Mouse (Mus musculus): ENCODE measurements around the gene Zdhhc14. TPM values are rescaled to one million over a fixed set of nuclear protein-coding genes. Genes with fewer than 3 reads are reported as not detected.

Gene Zdhhc14
- polyA plus RNA-seq, 1 experiment from 2014 or later, result 2.4 TPM

- H3K4me2 ChIP-seq (replicated peaks; ENCODE audit: low read depth, low read length), result no peak overlapping the region
- H3K9me3 ChIP-seq (ENCODE audit: control insufficient read depth, low read depth, low read length), result no peaks in the 10 kb centered on the region
- no peaks in the 10 kb centered on the region for H3K27me3 ChIP-seq (ENCODE audit: control insufficient read depth, insufficient read depth, low read length)
- WGBS, result 93% methylated on average over 5 of the region's 5 CpGs
- no peak overlapping the region for H3K27ac ChIP-seq (ENCODE audit: low read length)
- no peak overlapping the region for H3K4me3 ChIP-seq (ENCODE audit: low read depth, low read length)
- no peaks in the 10 kb centered on the region for H3K4me1 ChIP-seq (ENCODE audit: control insufficient read depth, insufficient read depth, low read length)
- H3K36me3 ChIP-seq (ENCODE audit: control insufficient read depth, insufficient read depth, low read length), result no peaks in the 10 kb centered on the region
- ATAC-seq (ENCODE audit: insufficient number of reproducible peaks, insufficient read depth, low FRiP score, low read depth), result no peak
- H3K9ac ChIP-seq (replicated peaks; ENCODE audit: low read depth, low read length), result no peak overlapping the region
Observed at GRCm38 (mm10) chr17:5627664-5628063, 135.3 kb downstream of the Zdhhc14 start.

- Histone ChIP-seq H3K4me2 (replicated peaks; ENCODE audit: low read depth, low read length) (no peak overlapping the region), H3K4me3 (ENCODE audit: low read depth, low read length) (no peak overlapping the region), H3K9me3 (ENCODE audit: control insufficient read depth, low read depth, low read length) (no peaks in the 10 kb centered on the region), H3K36me3 (ENCODE audit: control insufficient read depth, insufficient read depth, low read length) (no peaks in the 10 kb centered on the region), H3K27ac (ENCODE audit: low read length) (no peak overlapping the region), H3K9ac (replicated peaks; ENCODE audit: low read depth, low read length) (no peak overlapping the region), H3K27me3 (ENCODE audit: control insufficient read depth, insufficient read depth, low read length) (no peaks in the 10 kb centered on the region), H3K4me1 (ENCODE audit: control insufficient read depth, insufficient read depth, low read length) (no peaks in the 10 kb centered on the region)
- 52% methylated on average over 4 of the region's 4 CpGs for WGBS
- ATAC-seq (ENCODE audit: insufficient number of reproducible peaks, insufficient read depth, low FRiP score, low read depth), result no peak
Observed at GRCm38 (mm10) chr17:5629651-5630050, 137.3 kb downstream of the Zdhhc14 start.

- 71% methylated on average over 2 of the region's 2 CpGs for WGBS
- ATAC-seq (ENCODE audit: insufficient number of reproducible peaks, insufficient read depth, low FRiP score, low read depth), result no peak
- Histone ChIP-seq H3K36me3 (ENCODE audit: control insufficient read depth, insufficient read depth, low read length) (no peaks in the 10 kb centered on the region), H3K9ac (replicated peaks; ENCODE audit: low read depth, low read length) (no peak overlapping the region), H3K9me3 (ENCODE audit: control insufficient read depth, low read depth, low read length) (no peaks in the 10 kb centered on the region), H3K4me3 (ENCODE audit: low read depth, low read length) (no peak overlapping the region), H3K27me3 (ENCODE audit: control insufficient read depth, insufficient read depth, low read length) (no peaks in the 10 kb centered on the region), H3K4me2 (replicated peaks; ENCODE audit: low read depth, low read length) (no peak overlapping the region), H3K27ac (ENCODE audit: low read length) (no peak overlapping the region), H3K4me1 (ENCODE audit: control insufficient read depth, insufficient read depth, low read length) (no peaks in the 10 kb centered on the region)
Observed at GRCm38 (mm10) chr17:5635254-5635653, 142.9 kb downstream of the Zdhhc14 start.

GRCm38 (mm10) chr17:5641436-5641835 is 149.1 kb downstream of the Zdhhc14 start:
- Histone ChIP-seq H3K9ac (replicated peaks; ENCODE audit: low read depth, low read length) (no peak overlapping the region), H3K9me3 (ENCODE audit: control insufficient read depth, low read depth, low read length) (no peaks in the 10 kb centered on the region), H3K27ac (ENCODE audit: low read length) (no peak overlapping the region), H3K4me3 (ENCODE audit: low read depth, low read length) (no peak overlapping the region), H3K4me1 (ENCODE audit: control insufficient read depth, insufficient read depth, low read length) (no peaks in the 10 kb centered on the region), H3K36me3 (ENCODE audit: control insufficient read depth, insufficient read depth, low read length) (no peaks in the 10 kb centered on the region), H3K4me2 (replicated peaks; ENCODE audit: low read depth, low read length) (no peak overlapping the region), H3K27me3 (ENCODE audit: control insufficient read depth, insufficient read depth, low read length) (no peaks in the 10 kb centered on the region)
- ATAC-seq (ENCODE audit: insufficient number of reproducible peaks, insufficient read depth, low FRiP score, low read depth), result no peak
- WGBS, result 90% methylated on average over 8 of the region's 8 CpGs

GRCm38 (mm10) chr17:5642918-5643721 is 150.8 kb downstream of the Zdhhc14 start:
- H3K4me3 ChIP-seq (ENCODE audit: low read depth, low read length), result no peak overlapping the region
- ATAC-seq (ENCODE audit: insufficient number of reproducible peaks, insufficient read depth, low FRiP score, low read depth), result no peak
- H3K9ac ChIP-seq (replicated peaks; ENCODE audit: low read depth, low read length), result no peak overlapping the region
- H3K36me3 ChIP-seq (ENCODE audit: control insufficient read depth, insufficient read depth, low read length), result no peaks in the 10 kb centered on the region
- H3K27me3 ChIP-seq (ENCODE audit: control insufficient read depth, insufficient read depth, low read length), result no peaks in the 10 kb centered on the region
- no peaks in the 10 kb centered on the region for H3K9me3 ChIP-seq (ENCODE audit: control insufficient read depth, low read depth, low read length)
- no peaks in the 10 kb centered on the region for H3K4me1 ChIP-seq (ENCODE audit: control insufficient read depth, insufficient read depth, low read length)
- no peak overlapping the region for H3K27ac ChIP-seq (ENCODE audit: low read length)
- WGBS, result 64% methylated on average over 15 of the region's 15 CpGs
- no peak overlapping the region for H3K4me2 ChIP-seq (replicated peaks; ENCODE audit: low read depth, low read length)

GRCm38 (mm10) chr17:5650124-5650523 is 157.8 kb downstream of the Zdhhc14 start:
- Histone ChIP-seq H3K9me3 (ENCODE audit: control insufficient read depth, low read depth, low read length) (no peaks in the 10 kb centered on the region), H3K36me3 (ENCODE audit: control insufficient read depth, insufficient read depth, low read length) (no peaks in the 10 kb centered on the region), H3K4me3 (ENCODE audit: low read depth, low read length) (no peak overlapping the region), H3K27me3 (ENCODE audit: control insufficient read depth, insufficient read depth, low read length) (no peaks in the 10 kb centered on the region), H3K27ac (ENCODE audit: low read length) (no peak overlapping the region), H3K9ac (replicated peaks; ENCODE audit: low read depth, low read length) (no peak overlapping the region), H3K4me2 (replicated peaks; ENCODE audit: low read depth, low read length) (no peak overlapping the region), H3K4me1 (ENCODE audit: control insufficient read depth, insufficient read depth, low read length) (no peaks in the 10 kb centered on the region)
- no peak for ATAC-seq (ENCODE audit: insufficient number of reproducible peaks, insufficient read depth, low FRiP score, low read depth)
- 88% methylated on average over 4 of the region's 4 CpGs for WGBS

GRCm38 (mm10) chr17:5650642-5651041 is 158.3 kb downstream of the Zdhhc14 start:
- no peaks in the 10 kb centered on the region for H3K27me3 ChIP-seq (ENCODE audit: control insufficient read depth, insufficient read depth, low read length)
- ATAC-seq (ENCODE audit: insufficient number of reproducible peaks, insufficient read depth, low FRiP score, low read depth), result no peak
- H3K4me2 ChIP-seq (replicated peaks; ENCODE audit: low read depth, low read length), result no peak overlapping the region
- 65% methylated on average over 4 of the region's 4 CpGs for WGBS
- H3K4me1 ChIP-seq (ENCODE audit: control insufficient read depth, insufficient read depth, low read length), result no peaks in the 10 kb centered on the region
- H3K36me3 ChIP-seq (ENCODE audit: control insufficient read depth, insufficient read depth, low read length), result no peaks in the 10 kb centered on the region
- H3K9me3 ChIP-seq (ENCODE audit: control insufficient read depth, low read depth, low read length), result no peaks in the 10 kb centered on the region
- H3K4me3 ChIP-seq (ENCODE audit: low read depth, low read length), result no peak overlapping the region
- H3K27ac ChIP-seq (ENCODE audit: low read length), result no peak overlapping the region
- no peak overlapping the region for H3K9ac ChIP-seq (replicated peaks; ENCODE audit: low read depth, low read length)

GRCm38 (mm10) chr17:5651551-5651950 is 159.2 kb downstream of the Zdhhc14 start:
- no peaks in the 10 kb centered on the region for H3K27me3 ChIP-seq (ENCODE audit: control insufficient read depth, insufficient read depth, low read length)
- H3K36me3 ChIP-seq (ENCODE audit: control insufficient read depth, insufficient read depth, low read length), result no peaks in the 10 kb centered on the region
- no peak overlapping the region for H3K27ac ChIP-seq (ENCODE audit: low read length)
- H3K4me3 ChIP-seq (ENCODE audit: low read depth, low read length), result no peak overlapping the region
- H3K4me1 ChIP-seq (ENCODE audit: control insufficient read depth, insufficient read depth, low read length), result no peaks in the 10 kb centered on the region
- H3K9ac ChIP-seq (replicated peaks; ENCODE audit: low read depth, low read length), result no peak overlapping the region
- no peak overlapping the region for H3K4me2 ChIP-seq (replicated peaks; ENCODE audit: low read depth, low read length)
- WGBS, result 78% methylated on average over 4 of the region's 4 CpGs
- no peak for ATAC-seq (ENCODE audit: insufficient number of reproducible peaks, insufficient read depth, low FRiP score, low read depth)
- H3K9me3 ChIP-seq (ENCODE audit: control insufficient read depth, low read depth, low read length), result no peaks in the 10 kb centered on the region

GRCm38 (mm10) chr17:5653981-5654380 is 161.6 kb downstream of the Zdhhc14 start:
- no peak overlapping the region for H3K4me2 ChIP-seq (replicated peaks; ENCODE audit: low read depth, low read length)
- no peak overlapping the region for H3K27ac ChIP-seq (ENCODE audit: low read length)
- no peak overlapping the region for H3K4me3 ChIP-seq (ENCODE audit: low read depth, low read length)
- WGBS, result 86% methylated on average over 9 of the region's 9 CpGs
- no peaks in the 10 kb centered on the region for H3K27me3 ChIP-seq (ENCODE audit: control insufficient read depth, insufficient read depth, low read length)
- no peaks in the 10 kb centered on the region for H3K36me3 ChIP-seq (ENCODE audit: control insufficient read depth, insufficient read depth, low read length)
- no peak overlapping the region for H3K9ac ChIP-seq (replicated peaks; ENCODE audit: low read depth, low read length)
- H3K4me1 ChIP-seq (ENCODE audit: control insufficient read depth, insufficient read depth, low read length), result no peaks in the 10 kb centered on the region
- H3K9me3 ChIP-seq (ENCODE audit: control insufficient read depth, low read depth, low read length), result no peaks in the 10 kb centered on the region
- no peak for ATAC-seq (ENCODE audit: insufficient number of reproducible peaks, insufficient read depth, low FRiP score, low read depth)

Measured in stomach, embryonic 14.5 days (tissue).